ENCODE assay signal across 22 mouse cellular contexts in genomic region chr7:102102696-102103095, GRCm38 (mm10). TPM values are rescaled to one million over a fixed set of nuclear protein-coding genes. Genes with fewer than 3 reads are reported as not detected.
DNase-seq lines count a peak whose midpoint lies in the region; ATAC-seq and TF ChIP-seq lines count a peak whose summit lies in the region.
"Had no signal": no experiment of that assay in that cellular context is flagged by ENCODE, and none has a peak within 500 bp of the region (broad histone marks: within the 10 kb centered on the region; RNA-seq: fewer than 3 reads in every experiment).

No protein-coding gene starts in this region.

- 51% methylated on average over 6 of the region's 6 CpGs for WGBS in forebrain, embryonic 10.5 days
- WGBS in forebrain, postnatal 0 days = 42% methylated on average over 6 of the region's 6 CpGs
- 46% methylated on average over 6 of the region's 6 CpGs for WGBS in hindbrain, embryonic 10.5 days
- 44% methylated on average over 6 of the region's 6 CpGs for WGBS in hindbrain, embryonic 16.5 days

- H3K9me3 ChIP-seq in forebrain, embryonic 10.5 days = no peaks in the 10 kb centered on the region
- H3K9me3 ChIP-seq in forebrain, postnatal 0 days (ENCODE audit: low read length) = no peaks in the 10 kb centered on the region
- H3K9me3 ChIP-seq in hindbrain, embryonic 10.5 days = no peaks in the 10 kb centered on the region
- no peaks in the 10 kb centered on the region for H3K9me3 ChIP-seq in hindbrain, embryonic 16.5 days (ENCODE audit: control insufficient read depth, low read length)
- no peaks in the 10 kb centered on the region for H3K9me3 ChIP-seq in CH12.LX (replicated peaks; ENCODE audit: low read length)
- H3K9me3 ChIP-seq: embryonic facial prominence, embryonic 13.5 days; hindbrain, embryonic 13.5 days; limb, embryonic 15.5 days; neural tube, embryonic 13.5 days had no signal

- no peak for DNase-seq in forebrain, embryonic 10.5 days (ENCODE audit: extremely low spot score, low spot score)
- no peak for DNase-seq in forebrain, postnatal 0 days
- no peak for DNase-seq in hindbrain, embryonic 10.5 days (ENCODE audit: low spot score)
- DNase-seq in CH12.LX (ENCODE audit: extremely low read depth) = peak; percentile 68
- peak; percentile 56 for DNase-seq in ZHBTc4 (ENCODE audit: low read depth, low spot score)
- DNase-seq in thymus, postnatal 0 days (ENCODE audit: low spot score) = no peak
- DNase-seq: B cell, adult 2 months; cerebellum, adult 11 months; cerebellum, postnatal 36 days; kidney, adult 8-10 months had no signal

- H3K4me3 ChIP-seq in forebrain, embryonic 10.5 days = no peak overlapping the region
- no peak overlapping the region for H3K4me3 ChIP-seq in forebrain, postnatal 0 days (ENCODE audit: low read depth, low read length)
- no peak overlapping the region for H3K4me3 ChIP-seq in hindbrain, embryonic 10.5 days
- H3K4me3 ChIP-seq in hindbrain, embryonic 16.5 days (ENCODE audit: low read length) = no peak overlapping the region
- H3K4me3 ChIP-seq in CH12.LX (replicated peaks in 1 of 3; ENCODE audit: low read depth in 2 of 3, low read length in 2 of 3, poor library complexity in 1 of 3) = peak overlapping the region; percentile 42 to 55 (median 44)
- H3K4me3 ChIP-seq: embryonic facial prominence, embryonic 13.5 days; hindbrain, embryonic 13.5 days; left cerebral cortex, adult 2 months; limb, embryonic 15.5 days; neural tube, embryonic 13.5 days had no signal

- no peak for TF ChIP-seq RAD21 in CH12.LX (IDR thresholded peaks at IDR 0.05; ENCODE audit: low read depth, low read length)

- no peaks in the 10 kb centered on the region for H3K79me2 ChIP-seq in CH12.LX (replicated peaks; ENCODE audit: control insufficient read depth, extremely low read depth, insufficient read depth, poor library complexity, severe bottlenecking)

- TF ChIP-seq EP300 in CH12.LX (IDR thresholded peaks at IDR 0.05; ENCODE audit: low read length) = no peak

- no peak for TF ChIP-seq CTCF in forebrain, postnatal 0 days (IDR thresholded peaks at IDR 0.05; ENCODE audit: low read depth)
- TF ChIP-seq CTCF in CH12.LX (conservative IDR thresholded peaks at IDR 0.05 in 1 of 2, IDR thresholded peaks at IDR 0.05 in 1 of 2; ENCODE audit: low read depth in 2 of 2, low read length in 2 of 2) = no peak

- peaks cover 38% of the 10 kb centered on the region for H3K27me3 ChIP-seq in forebrain, embryonic 10.5 days (ENCODE audit: poor library complexity, severe bottlenecking)
- H3K27me3 ChIP-seq in forebrain, postnatal 0 days (ENCODE audit: insufficient read depth, low read length) = no peaks in the 10 kb centered on the region
- peaks cover 15% of the 10 kb centered on the region for H3K27me3 ChIP-seq in hindbrain, embryonic 10.5 days (ENCODE audit: insufficient read depth, poor library complexity, severe bottlenecking)
- no peaks in the 10 kb centered on the region for H3K27me3 ChIP-seq in hindbrain, embryonic 16.5 days (replicated peaks; ENCODE audit: control insufficient read depth, insufficient read depth, low read length)
- no peaks in the 10 kb centered on the region for H3K27me3 ChIP-seq in CH12.LX (replicated peaks)
- H3K27me3 ChIP-seq: embryonic facial prominence, embryonic 13.5 days; limb, embryonic 15.5 days had no signal

- in situ Hi-C loops in CH12.LX (cut with MboI; ENCODE audit: low pct_ligation_motif_present, low pct_unique_long_range_greater_than_20kb, low sequenced_read_pairs) = no loop called here

- dilution Hi-C loops in CH12.LX (cut with MboI; ENCODE audit: extremely low pct_ligation_motif_present, extremely low pct_unique_long_range_greater_than_20kb, low sequenced_read_pairs) = no loop called here

- H3K4me2 ChIP-seq in forebrain, postnatal 0 days (ENCODE audit: low read depth) = no peak overlapping the region
- no peak overlapping the region for H3K4me2 ChIP-seq in hindbrain, embryonic 16.5 days (ENCODE audit: low read length)
- H3K4me2 ChIP-seq in CH12.LX (ENCODE audit: insufficient read depth, low read depth, poor library complexity, severe bottlenecking) = no peak overlapping the region
- H3K4me2 ChIP-seq: embryonic facial prominence, embryonic 13.5 days; hindbrain, embryonic 13.5 days; limb, embryonic 15.5 days; neural tube, embryonic 13.5 days had no signal

- no peak overlapping the region for H3K9ac ChIP-seq in forebrain, postnatal 0 days
- no peak overlapping the region for H3K9ac ChIP-seq in hindbrain, embryonic 16.5 days (ENCODE audit: low read depth, low read length)
- no peak overlapping the region for H3K9ac ChIP-seq in CH12.LX (ENCODE audit: insufficient read depth, low read depth)
- H3K9ac ChIP-seq: embryonic facial prominence, embryonic 13.5 days; hindbrain, embryonic 13.5 days; limb, embryonic 15.5 days; neural tube, embryonic 13.5 days had no signal

- H3K36me3 ChIP-seq in forebrain, embryonic 10.5 days (replicated peaks) = no peaks in the 10 kb centered on the region
- H3K36me3 ChIP-seq in forebrain, postnatal 0 days (ENCODE audit: insufficient read depth) = no peaks in the 10 kb centered on the region
- no peaks in the 10 kb centered on the region for H3K36me3 ChIP-seq in hindbrain, embryonic 10.5 days
- no peaks in the 10 kb centered on the region for H3K36me3 ChIP-seq in hindbrain, embryonic 16.5 days (ENCODE audit: control insufficient read depth, insufficient read depth, low read length)
- H3K36me3 ChIP-seq in CH12.LX (replicated peaks in 1 of 2; ENCODE audit: control insufficient read depth in 1 of 2, insufficient read depth in 1 of 2, low read length in 1 of 2) = peaks cover 0 to 18% of the 10 kb centered on the region in 2 experiments
- H3K36me3 ChIP-seq: embryonic facial prominence, embryonic 13.5 days; hindbrain, embryonic 13.5 days; limb, embryonic 15.5 days; neural tube, embryonic 13.5 days had no signal

- peak; percentile 38; the same call in 1 of the 2 replicates for TF ChIP-seq POLR2A in CH12.LX (IDR thresholded peaks at IDR 0.05; ENCODE audit: low read depth, low read length)

- H3K27ac ChIP-seq in forebrain, embryonic 10.5 days = peak overlapping the region; percentile 60; the same call in 1 of the 2 replicates
- no peak overlapping the region for H3K27ac ChIP-seq in forebrain, postnatal 0 days (ENCODE audit: low read depth, low read length)
- H3K27ac ChIP-seq in hindbrain, embryonic 10.5 days = peak overlapping the region; percentile 70
- no peak overlapping the region for H3K27ac ChIP-seq in hindbrain, embryonic 16.5 days (ENCODE audit: low read depth, low read length)
- H3K27ac ChIP-seq in CH12.LX (ENCODE audit: insufficient read depth, low read depth) = no peak overlapping the region
- H3K27ac ChIP-seq: embryonic facial prominence, embryonic 13.5 days; hindbrain, embryonic 13.5 days; left cerebral cortex, adult 2 months; limb, embryonic 15.5 days; neural tube, embryonic 13.5 days had no signal

- peaks cover 56% of the 10 kb centered on the region for H3K4me1 ChIP-seq in forebrain, embryonic 10.5 days
- 0 out of 2 replicates have a peak, but pooled peaks cover 7% of the 10 kb centered on the region for H3K4me1 ChIP-seq in forebrain, postnatal 0 days (ENCODE audit: insufficient read depth)
- peaks cover 59% of the 10 kb centered on the region for H3K4me1 ChIP-seq in hindbrain, embryonic 10.5 days (replicated peaks)
- no peaks in the 10 kb centered on the region; the same call in none of the 2 replicates for H3K4me1 ChIP-seq in hindbrain, embryonic 16.5 days (ENCODE audit: control insufficient read depth, insufficient read depth, low read depth, low read length)
- H3K4me1 ChIP-seq in CH12.LX (ENCODE audit: control insufficient read depth in 1 of 2, insufficient read depth in 2 of 2) = peaks cover 0 to 25% of the 10 kb centered on the region in 2 experiments; a peak in 3 of 4 replicates

- no peak for ATAC-seq in forebrain, postnatal 0 days
- no peak for ATAC-seq in hindbrain, embryonic 16.5 days
- no peak for ATAC-seq in erythroid progenitor cell, adult 5-6 weeks (replicated peaks; ENCODE audit: low FRiP score, poor library complexity, severe bottlenecking)
- ATAC-seq: activated CD4-positive, CD25-positive, alpha-beta regulatory T cell, adult 4 months had no signal

RNA-seq across cellular contexts. Expression of gene Art1, which starts 1.2 kb away (rescaled TPM):
- polyA plus RNA-seq in forebrain, embryonic 10.5 days (2016; fragmentation: Nextera tagmentation; extraction: Ambion mirVana) = 0.57 and 1.3 TPM in 2 replicates
- 0.15 TPM in 1 of 2 replicates, not detected in the other for total RNA-seq in forebrain, postnatal 0 days (2014; rRNA removed)
- polyA plus RNA-seq in forebrain, postnatal 0 days (2015; fragmentation: Nextera tagmentation; extraction: Ambion mirVana) = 0.15 and 0.39 TPM in 2 replicates
- 0.78 and 1.7 TPM in 2 replicates for polyA plus RNA-seq in hindbrain, embryonic 10.5 days (2016; fragmentation: Nextera tagmentation; extraction: Ambion mirVana)
- 0.19 and 1.4 TPM in 2 replicates for polyA plus RNA-seq in hindbrain, embryonic 16.5 days (2015; fragmentation: Nextera tagmentation; extraction: Ambion mirVana)
- 0.17 and 0.21 TPM in 2 replicates for total RNA-seq in CH12.LX (2012; rRNA removed)
- 0.20 and 0.22 TPM in 2 replicates for total RNA-seq in CH12.LX (2014; rRNA removed)
- 0.40 and 0.67 TPM in 2 replicates for polyA plus RNA-seq in CH12.LX (2012; ENCODE audit: insufficient read length, low read depth)
- 23.4 and 24.1 TPM in 2 replicates for polyA plus RNA-seq in thymus, postnatal 0 days (2015; fragmentation: Nextera tagmentation; extraction: Ambion mirVana)
- not detected in 2 replicates for total RNA-seq in erythroid progenitor cell, adult 5-6 weeks (2015; ENCODE audit: low replicate concordance)
- not detected in 2 replicates for total RNA-seq in erythroid progenitor cell, adult 5-6 weeks (2017; ENCODE audit: low replicate concordance)
- total RNA-seq: left cerebral cortex, adult 2 months; megakaryocyte-erythroid progenitor cell, adult 5-6 weeks had no signal
- polyA plus RNA-seq: activated CD4-positive, CD25-positive, alpha-beta regulatory T cell, adult 4 months had no signal

RNA-seq across cellular contexts. Expression of gene Art5, which starts 6.6 kb away (rescaled TPM):
- polyA plus RNA-seq in forebrain, embryonic 10.5 days (2016; fragmentation: Nextera tagmentation; extraction: Ambion mirVana) = 2.9 and 3.2 TPM in 2 replicates
- 0.23 and 0.29 TPM in 2 replicates for total RNA-seq in forebrain, postnatal 0 days (2014; rRNA removed)
- 0.22 and 0.50 TPM in 2 replicates for polyA plus RNA-seq in forebrain, postnatal 0 days (2015; fragmentation: Nextera tagmentation; extraction: Ambion mirVana)
- 2.7 and 5.7 TPM in 2 replicates for polyA plus RNA-seq in hindbrain, embryonic 10.5 days (2016; fragmentation: Nextera tagmentation; extraction: Ambion mirVana)
- polyA plus RNA-seq in hindbrain, embryonic 16.5 days (2015; fragmentation: Nextera tagmentation; extraction: Ambion mirVana) = 0.23 and 0.35 TPM in 2 replicates
- total RNA-seq in CH12.LX (2012; rRNA removed) (0.71 and 0.85 TPM in 2 replicates), CH12.LX (2014; rRNA removed) (2.6 and 2.7 TPM in 2 replicates)
- polyA plus RNA-seq in CH12.LX (2012; ENCODE audit: insufficient read length, low read depth) = 3.9 and 4.7 TPM in 2 replicates
- polyA plus RNA-seq in thymus, postnatal 0 days (2015; fragmentation: Nextera tagmentation; extraction: Ambion mirVana) = 15.8 and 24.3 TPM in 2 replicates
- total RNA-seq in erythroid progenitor cell, adult 5-6 weeks (2015; ENCODE audit: low replicate concordance) = not detected in 2 replicates
- total RNA-seq in erythroid progenitor cell, adult 5-6 weeks (2017; ENCODE audit: low replicate concordance) = not detected in 2 replicates
- total RNA-seq: left cerebral cortex, adult 2 months; megakaryocyte-erythroid progenitor cell, adult 5-6 weeks had no signal

RNA-seq across cellular contexts. Expression of gene Chrna10, which starts 13.9 kb away (rescaled TPM):
- not detected in 2 replicates for polyA plus RNA-seq in forebrain, embryonic 10.5 days (2016; fragmentation: Nextera tagmentation; extraction: Ambion mirVana)
- total RNA-seq in forebrain, postnatal 0 days (2014; rRNA removed) = 0.23 and 0.62 TPM in 2 replicates
- 0.16 TPM in 1 of 2 replicates, not detected in the other for polyA plus RNA-seq in forebrain, postnatal 0 days (2015; fragmentation: Nextera tagmentation; extraction: Ambion mirVana)
- polyA plus RNA-seq in hindbrain, embryonic 10.5 days (2016; fragmentation: Nextera tagmentation; extraction: Ambion mirVana) = not detected in 2 replicates
- not detected in 2 replicates for polyA plus RNA-seq in hindbrain, embryonic 16.5 days (2015; fragmentation: Nextera tagmentation; extraction: Ambion mirVana)
- not detected in 2 replicates for total RNA-seq in CH12.LX (2012; rRNA removed)
- not detected in 2 replicates for total RNA-seq in CH12.LX (2014; rRNA removed)
- polyA plus RNA-seq in CH12.LX (2012; ENCODE audit: insufficient read length, low read depth) = not detected in 2 replicates
- polyA plus RNA-seq in thymus, postnatal 0 days (2015; fragmentation: Nextera tagmentation; extraction: Ambion mirVana) = 0.13 and 0.23 TPM in 2 replicates
- not detected in 2 replicates for total RNA-seq in erythroid progenitor cell, adult 5-6 weeks (2015; ENCODE audit: low replicate concordance)
- total RNA-seq in erythroid progenitor cell, adult 5-6 weeks (2017; ENCODE audit: low replicate concordance) = not detected in 2 replicates
- total RNA-seq: heart, adult 8-10 months; megakaryocyte-erythroid progenitor cell, adult 5-6 weeks had no signal
- polyA plus RNA-seq: activated CD4-positive, CD25-positive, alpha-beta regulatory T cell, adult 4 months; embryonic facial prominence, embryonic 13.5 days; forebrain, embryonic 11.5 days; hindbrain, embryonic 13.5 days; limb, embryonic 15.5 days; midbrain, postnatal 0 days; neural tube, embryonic 13.5 days had no signal

RNA-seq across cellular contexts. Expression of gene Trpc2, which starts 19.8 kb away (rescaled TPM):
- polyA plus RNA-seq in forebrain, embryonic 10.5 days (2016; fragmentation: Nextera tagmentation; extraction: Ambion mirVana) = not detected in 2 replicates
- 0.23 and 1.1 TPM in 2 replicates for total RNA-seq in forebrain, postnatal 0 days (2014; rRNA removed)
- polyA plus RNA-seq in forebrain, postnatal 0 days (2015; fragmentation: Nextera tagmentation; extraction: Ambion mirVana) = not detected in 2 replicates
- not detected in 2 replicates for polyA plus RNA-seq in hindbrain, embryonic 10.5 days (2016; fragmentation: Nextera tagmentation; extraction: Ambion mirVana)
- not detected in 2 replicates for polyA plus RNA-seq in hindbrain, embryonic 16.5 days (2015; fragmentation: Nextera tagmentation; extraction: Ambion mirVana)
- 0.17 TPM in 1 of 2 replicates, not detected in the other for total RNA-seq in CH12.LX (2012; rRNA removed)
- total RNA-seq in CH12.LX (2014; rRNA removed) = 0.24 TPM in 1 of 2 replicates, not detected in the other
- not detected in 2 replicates for polyA plus RNA-seq in CH12.LX (2012; ENCODE audit: insufficient read length, low read depth)
- polyA plus RNA-seq in thymus, postnatal 0 days (2015; fragmentation: Nextera tagmentation; extraction: Ambion mirVana) = not detected in 2 replicates
- 2.5 TPM in 1 of 2 replicates, not detected in the other for total RNA-seq in erythroid progenitor cell, adult 5-6 weeks (2015; ENCODE audit: low replicate concordance)
- 0.83 TPM in 1 of 2 replicates, not detected in the other for total RNA-seq in erythroid progenitor cell, adult 5-6 weeks (2017; ENCODE audit: low replicate concordance)
- total RNA-seq: midbrain, postnatal 0 days had no signal
- polyA plus RNA-seq: embryonic facial prominence, embryonic 13.5 days; forebrain, embryonic 11.5 days; limb, embryonic 15.5 days; midbrain, postnatal 0 days had no signal

RNA-seq across cellular contexts. Expression of gene Xntrpc, which starts 37.2 kb away (rescaled TPM):
- polyA plus RNA-seq in forebrain, embryonic 10.5 days (2016; fragmentation: Nextera tagmentation; extraction: Ambion mirVana) = 1.9 TPM in 2 replicates
- total RNA-seq in forebrain, postnatal 0 days (2014; rRNA removed) = 1.3 and 2.5 TPM in 2 replicates
- 0.42 and 0.58 TPM in 2 replicates for polyA plus RNA-seq in forebrain, postnatal 0 days (2015; fragmentation: Nextera tagmentation; extraction: Ambion mirVana)
- polyA plus RNA-seq in hindbrain, embryonic 10.5 days (2016; fragmentation: Nextera tagmentation; extraction: Ambion mirVana) = 2.0 and 2.2 TPM in 2 replicates
- 0.63 and 1.3 TPM in 2 replicates for polyA plus RNA-seq in hindbrain, embryonic 16.5 days (2015; fragmentation: Nextera tagmentation; extraction: Ambion mirVana)
- 1.6 and 1.9 TPM in 2 replicates for total RNA-seq in CH12.LX (2012; rRNA removed)
- 0.64 and 0.93 TPM in 2 replicates for total RNA-seq in CH12.LX (2014; rRNA removed)
- polyA plus RNA-seq in CH12.LX (2012; ENCODE audit: insufficient read length, low read depth) = 1.6 and 1.7 TPM in 2 replicates
- polyA plus RNA-seq in thymus, postnatal 0 days (2015; fragmentation: Nextera tagmentation; extraction: Ambion mirVana) = 0.74 and 0.96 TPM in 2 replicates
- total RNA-seq in erythroid progenitor cell, adult 5-6 weeks (2015; ENCODE audit: low replicate concordance) = 1.3 TPM in 1 of 2 replicates, not detected in the other
- 0.61 and 1.0 TPM in 2 replicates for total RNA-seq in erythroid progenitor cell, adult 5-6 weeks (2017; ENCODE audit: low replicate concordance)

Comparison
In these comparisons a context has a peak if more than half of its experiments do, and no peak if none do; other contexts are left out.
1. H3K27ac ChIP-seq: peak in forebrain, embryonic 10.5 days (single experiment) and hindbrain, embryonic 10.5 days (single experiment); none in forebrain, postnatal 0 days (single experiment), hindbrain, embryonic 16.5 days (single experiment) and CH12.LX (single experiment).
2. DNase-seq: peak in CH12.LX (single experiment) and ZHBTc4 (single experiment); none in forebrain, embryonic 10.5 days (single experiment), forebrain, postnatal 0 days (single experiment), hindbrain, embryonic 10.5 days (single experiment) and thymus, postnatal 0 days (single experiment).
3. H3K4me3 ChIP-seq: peak in CH12.LX (3 of 3); none in forebrain, embryonic 10.5 days (single experiment), forebrain, postnatal 0 days (single experiment), hindbrain, embryonic 10.5 days (single experiment) and hindbrain, embryonic 16.5 days (single experiment).